Mouse (Mus musculus): ENCODE results near the gene Hic1.

Hic1 gene

DNA sequence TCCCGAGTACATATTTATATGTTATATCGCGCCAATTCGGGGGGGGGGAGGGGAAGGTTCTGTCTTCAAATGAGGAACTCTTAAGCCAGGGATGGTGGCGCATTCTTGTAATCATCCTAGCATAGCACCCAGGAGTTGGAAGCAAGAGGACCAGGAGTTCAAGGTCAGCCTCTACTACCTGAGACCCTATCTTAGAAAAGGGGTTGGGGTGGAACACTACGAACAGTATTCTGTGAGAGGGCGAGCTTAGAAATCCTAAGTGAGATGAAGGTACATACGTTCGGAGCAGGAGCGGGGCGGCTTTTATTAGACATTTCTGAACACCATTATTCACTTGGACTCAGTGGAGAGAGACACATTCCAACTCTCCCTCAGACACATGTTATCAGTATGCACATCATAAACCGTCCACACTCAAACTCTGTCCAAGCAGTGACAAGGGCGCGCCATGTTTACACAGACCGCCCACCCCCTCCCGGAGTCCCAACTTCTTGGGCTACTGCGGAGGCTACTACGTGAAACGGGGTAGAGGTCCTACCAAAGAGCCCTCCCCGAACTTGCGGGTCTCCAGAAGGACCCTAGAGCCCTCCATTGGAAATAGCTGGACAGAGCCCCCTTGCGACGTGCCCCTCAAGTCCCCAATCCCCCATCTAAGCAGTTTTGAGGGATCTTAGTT, at the start of gene Hic1:
TSS of gene Hic1 (minus strand) at position 115 of the 676 bp plus-strand sequence.
- DNase-seq (ENCODE audit: low spot score in 2 of 2) = no peak

DNA sequence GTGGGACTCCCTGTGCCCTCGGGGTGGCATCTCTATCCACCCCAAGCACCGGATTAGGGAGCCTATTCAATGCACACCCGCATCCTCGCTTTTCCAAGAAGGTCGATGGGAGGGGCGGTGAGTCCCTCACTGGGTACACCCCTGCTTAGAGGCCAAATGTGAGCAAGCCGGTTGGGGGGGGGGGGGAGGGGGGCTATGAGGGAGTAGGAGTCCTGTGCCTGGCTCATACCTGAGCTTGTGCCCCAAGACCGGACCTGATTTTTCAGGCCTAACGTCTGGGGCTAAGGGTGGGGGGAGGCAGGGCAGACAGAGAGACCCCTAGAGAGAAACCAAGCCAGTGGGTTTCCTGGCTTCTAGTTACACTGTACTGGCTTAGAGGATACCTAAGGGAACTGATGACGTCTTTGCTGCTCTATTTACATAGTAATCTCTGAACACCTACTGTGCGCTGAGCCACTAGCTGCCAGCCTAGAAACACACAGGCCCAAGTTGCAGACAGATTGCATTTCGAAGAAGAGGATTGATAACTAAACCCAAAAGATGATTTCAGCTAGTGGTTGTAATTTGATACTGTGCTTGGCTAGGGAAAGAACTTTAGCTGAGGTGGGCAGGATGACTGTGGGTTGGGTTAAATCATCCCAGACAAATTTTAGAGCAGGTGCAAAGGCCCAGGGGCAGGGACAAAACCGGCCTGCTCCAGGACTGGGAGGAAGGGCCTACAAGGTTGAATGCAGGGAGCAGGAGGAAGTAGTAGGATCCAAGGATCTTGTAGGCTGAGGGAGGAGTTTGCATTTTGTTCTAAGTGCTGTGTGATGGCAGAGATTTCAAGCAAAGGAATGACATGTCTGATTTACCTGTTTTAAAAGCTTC, 45.0 kb upstream of the Hic1 start:
- no peak for DNase-seq (ENCODE audit: low spot score in 2 of 2)

DNA sequence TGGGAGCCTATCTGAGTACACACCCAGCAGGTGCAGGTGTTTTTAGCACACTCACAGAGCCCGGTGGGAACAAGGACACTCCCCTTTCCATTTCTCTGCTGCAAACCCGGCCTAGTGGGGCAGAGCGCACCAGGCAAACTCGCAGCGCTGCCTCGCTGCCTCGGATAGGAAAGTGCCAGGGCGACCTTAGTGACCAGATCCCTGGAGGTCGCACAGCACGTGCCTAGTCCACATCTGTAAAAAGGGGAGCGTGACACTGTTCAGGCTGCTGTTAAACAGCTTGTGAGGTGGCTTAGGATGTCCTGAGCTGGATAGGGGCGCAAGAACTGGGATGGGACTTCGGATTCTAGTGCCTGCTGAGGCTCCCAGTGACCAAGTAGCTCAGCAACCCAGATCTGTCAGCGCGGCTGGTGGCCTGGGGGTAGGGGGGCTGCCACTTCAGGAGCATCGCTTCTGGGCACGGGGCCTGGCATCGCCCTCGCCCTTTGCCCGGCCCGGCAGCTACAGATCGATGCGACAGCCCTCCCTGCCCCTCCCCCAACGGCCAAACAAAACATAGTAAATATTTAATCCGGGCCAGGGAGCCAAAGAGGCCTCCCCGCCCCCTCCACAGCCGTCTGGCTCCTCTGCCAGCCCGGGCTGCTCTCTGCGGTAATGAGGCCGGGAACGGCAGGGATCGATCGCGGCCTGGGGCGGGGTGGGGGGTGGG, 44.2 kb upstream of the Hic1 start:
- no peak for DNase-seq (ENCODE audit: low spot score in 2 of 2)

- no peak for DNase-seq (ENCODE audit: low spot score in 2 of 2)
Observed at GRCm38 (mm10) chr11:75212876-75213275, 43.6 kb upstream of the Hic1 start.

DNA sequence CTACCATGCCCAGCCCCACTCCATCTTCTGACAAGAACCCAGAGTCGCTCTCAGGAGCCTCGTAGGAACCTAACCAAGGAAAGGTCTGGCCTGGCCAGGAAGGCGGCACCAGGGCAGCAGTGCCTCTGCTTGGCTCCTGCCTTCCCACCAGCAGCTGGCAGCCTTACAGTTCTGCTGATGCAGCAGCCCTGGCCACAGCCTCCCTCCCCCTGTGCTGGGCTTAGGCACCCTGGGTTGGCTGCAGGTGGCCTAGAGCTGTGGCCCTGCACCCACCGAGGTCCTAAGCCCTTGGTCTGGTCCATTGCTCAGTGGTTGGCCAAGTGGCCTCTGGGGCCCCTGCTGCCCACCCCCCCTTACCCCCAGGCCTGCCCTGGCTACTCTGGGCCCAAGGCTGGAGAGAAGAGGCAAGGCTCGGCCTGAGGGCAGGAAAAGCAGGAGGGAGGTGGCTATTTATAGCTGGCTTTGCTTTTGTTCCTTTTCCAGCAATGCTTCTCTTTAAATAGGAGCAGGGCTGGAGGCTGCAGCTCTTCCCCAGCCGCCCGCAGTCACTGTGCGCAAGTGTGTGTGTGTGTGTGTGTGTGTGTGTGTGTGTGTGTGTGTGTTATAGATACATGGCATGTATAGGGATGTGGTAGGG, 42.8 kb upstream of the Hic1 start:
- DNase-seq (ENCODE audit: low spot score in 2 of 2) = peak in 1 of 2 experiments; percentile 49

GRCm38 (mm10) chr11:75210755-75211154, 41.4 kb upstream of the Hic1 start:
- DNase-seq (ENCODE audit: low spot score in 2 of 2) = no peak

DNA sequence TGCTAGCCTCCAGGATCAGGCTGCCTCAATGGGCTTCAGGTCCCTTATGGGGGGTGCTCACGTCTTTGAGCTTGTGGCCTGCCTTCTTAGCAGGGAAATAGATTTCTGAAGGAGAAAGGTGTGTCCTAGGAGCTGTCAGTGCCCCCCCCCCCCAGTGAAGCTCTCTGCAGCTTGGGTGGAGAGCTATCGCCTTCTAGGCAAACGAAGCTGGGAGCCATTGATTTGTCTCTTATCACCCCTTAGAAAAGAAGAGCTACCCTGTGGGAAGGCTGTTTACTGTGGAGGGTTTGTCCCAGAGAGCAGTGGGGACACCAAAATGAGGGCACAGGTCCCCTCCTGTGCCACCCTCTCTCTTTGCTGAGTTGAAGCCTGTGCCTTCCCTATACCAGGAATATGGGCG, 40.8 kb upstream of the Hic1 start:
- no peak for DNase-seq (ENCODE audit: low spot score in 2 of 2)

- no peak for DNase-seq (ENCODE audit: low spot score in 2 of 2)
Observed at GRCm38 (mm10) chr11:75209363-75209762, 40.0 kb upstream of the Hic1 start.

DNA sequence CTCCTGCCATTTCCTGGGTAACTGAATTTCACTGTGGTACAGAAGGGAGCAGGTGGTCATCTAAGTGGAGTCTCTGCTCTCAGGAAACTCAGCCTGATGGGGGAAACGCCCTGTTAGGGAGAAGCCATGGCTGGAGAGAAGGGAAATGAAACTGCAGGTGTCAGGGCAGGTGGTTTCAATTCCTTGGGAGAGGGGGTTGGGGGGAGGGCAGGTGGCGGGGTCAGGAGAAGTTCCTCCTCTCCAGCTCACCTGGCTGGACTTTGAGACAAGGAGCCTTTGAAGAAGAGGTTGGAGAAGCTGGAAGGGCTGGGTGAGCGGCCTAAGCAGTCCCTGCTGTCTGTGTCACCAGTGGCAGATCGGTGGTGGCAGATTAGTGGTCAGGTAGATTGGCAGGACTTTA, 37.0 kb upstream of the Hic1 start:
- DNase-seq (ENCODE audit: low spot score in 2 of 2) = no peak

GRCm38 (mm10) chr11:75204472-75204871, 35.2 kb upstream of the Hic1 start:
- no peak for DNase-seq (ENCODE audit: low spot score in 2 of 2)

DNA sequence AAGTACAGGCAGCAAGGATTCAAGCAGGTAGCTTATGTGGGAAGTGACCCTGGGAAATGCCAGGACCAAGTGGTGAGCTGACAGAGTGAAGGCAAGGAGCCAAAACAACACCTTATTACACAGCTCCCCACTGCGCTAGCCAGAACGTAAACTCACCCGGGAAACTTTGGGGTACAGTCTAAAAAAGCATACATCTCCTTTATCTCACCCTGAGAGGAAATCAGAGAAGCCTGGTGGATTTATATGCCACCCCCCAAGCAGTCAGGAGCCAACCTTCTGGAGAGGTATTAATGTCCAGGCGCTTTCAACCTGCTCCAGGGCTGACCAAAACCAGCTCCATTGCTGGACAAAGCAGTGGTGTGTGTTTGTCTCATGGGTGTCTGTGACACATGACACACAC, 34.6 kb upstream of the Hic1 start:
- DNase-seq (ENCODE audit: low spot score in 2 of 2) = no peak

- no peak for DNase-seq (ENCODE audit: low spot score in 2 of 2)
Observed at GRCm38 (mm10) chr11:75201721-75202120, 32.4 kb upstream of the Hic1 start.

DNA sequence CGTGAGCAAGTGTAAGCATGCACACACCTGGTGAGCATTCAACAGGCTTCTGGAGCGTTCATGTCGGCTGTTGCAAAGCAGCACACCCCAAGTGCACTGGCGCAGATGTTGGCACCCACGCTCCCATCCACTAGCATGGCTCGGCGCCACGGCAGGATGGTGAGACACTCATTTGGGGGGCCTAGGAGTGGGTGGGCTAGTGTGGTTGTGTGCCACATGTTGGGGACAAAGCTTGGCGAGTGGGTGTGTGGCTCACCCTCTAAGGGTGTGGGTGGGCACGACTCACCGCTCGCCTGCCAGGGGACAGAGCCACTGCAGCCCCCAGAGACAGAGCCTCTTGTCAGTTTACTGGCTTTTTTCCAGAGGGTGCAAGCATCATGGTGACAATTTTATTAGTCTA, 31.6 kb upstream of the Hic1 start:
- DNase-seq (ENCODE audit: low spot score in 2 of 2) = peak; percentile 77 to 82

DNA sequence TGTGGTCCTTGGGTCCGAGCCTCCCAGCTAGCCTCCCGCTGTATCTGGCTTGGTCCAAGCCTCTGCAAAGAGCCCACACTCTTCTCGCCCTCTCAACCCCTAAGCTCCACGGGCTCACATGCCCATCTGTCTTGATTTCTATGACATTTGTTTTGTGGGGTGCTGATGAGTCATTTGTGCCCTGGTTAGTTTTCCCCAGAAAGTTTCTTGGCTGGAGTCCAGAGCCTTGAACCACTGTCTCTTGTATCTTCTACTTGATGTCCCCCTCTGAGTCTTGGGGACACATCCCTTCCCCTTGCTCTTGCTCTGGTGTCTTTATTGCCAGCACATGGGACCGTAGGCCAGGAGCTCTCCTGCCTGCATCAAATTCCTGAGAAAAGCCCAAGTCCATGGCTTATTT, 30.6 kb upstream of the Hic1 start:
- DNase-seq (ENCODE audit: low spot score in 2 of 2) = no peak

DNA sequence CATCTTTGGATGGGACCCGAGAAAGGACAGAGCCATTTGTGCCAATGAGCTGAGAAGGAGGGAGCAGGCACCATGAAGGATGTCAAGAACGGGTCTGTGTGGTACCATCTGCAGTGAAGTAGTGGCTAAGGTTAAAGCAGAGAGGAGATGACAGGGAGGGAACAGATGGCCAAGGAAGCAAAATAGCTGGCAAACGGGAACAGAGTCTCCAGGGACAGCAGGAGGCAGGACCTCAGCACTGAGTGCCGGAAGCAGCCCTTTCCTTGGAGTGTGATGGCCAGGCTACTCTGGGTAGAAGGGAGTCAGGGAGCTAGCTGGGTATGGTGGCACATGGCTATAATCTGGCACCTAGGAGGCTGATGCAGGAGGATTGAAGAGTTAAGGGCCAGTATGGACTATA, 29.5 kb upstream of the Hic1 start:
- DNase-seq (ENCODE audit: low spot score in 2 of 2) = no peak

GRCm38 (mm10) chr11:75197956-75198355, 28.6 kb upstream of the Hic1 start:
- no peak for DNase-seq (ENCODE audit: low spot score in 2 of 2)

GRCm38 (mm10) chr11:75196131-75196530, 26.8 kb upstream of the Hic1 start:
- DNase-seq (ENCODE audit: low spot score in 2 of 2) = no peak

DNA sequence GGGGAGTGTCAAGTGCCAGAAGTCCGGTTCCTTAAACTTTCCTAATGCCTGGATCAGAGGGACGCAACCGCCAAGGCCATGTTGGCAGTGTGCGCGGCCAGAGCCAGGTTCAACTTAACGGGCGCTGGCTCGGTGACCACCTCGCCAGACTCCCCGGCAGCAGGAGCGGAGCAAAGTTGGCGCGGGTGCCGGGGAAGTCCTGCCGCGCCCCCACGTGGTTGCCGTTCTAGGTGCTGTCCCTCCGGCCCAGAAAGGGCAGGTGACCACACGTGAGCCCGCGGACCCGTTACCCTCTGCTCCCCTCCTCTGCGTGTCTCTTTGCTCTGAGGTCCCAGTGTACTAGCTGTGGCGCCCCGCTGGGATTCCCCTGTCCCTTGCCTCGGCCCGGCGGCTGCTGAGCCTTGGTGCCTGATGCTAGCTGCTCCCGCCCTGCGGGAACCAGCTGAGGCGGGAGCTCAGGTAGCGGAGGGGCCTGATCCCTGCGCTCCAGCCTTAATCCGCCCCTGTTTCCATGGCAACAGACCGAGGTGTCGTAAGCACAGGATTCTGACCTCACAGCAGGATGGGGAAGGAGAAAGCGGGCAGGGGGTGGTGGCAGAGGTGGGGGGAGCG, 25.6 kb upstream of the Hic1 start:
- DNase-seq (ENCODE audit: low spot score in 2 of 2) = no peak

DNA sequence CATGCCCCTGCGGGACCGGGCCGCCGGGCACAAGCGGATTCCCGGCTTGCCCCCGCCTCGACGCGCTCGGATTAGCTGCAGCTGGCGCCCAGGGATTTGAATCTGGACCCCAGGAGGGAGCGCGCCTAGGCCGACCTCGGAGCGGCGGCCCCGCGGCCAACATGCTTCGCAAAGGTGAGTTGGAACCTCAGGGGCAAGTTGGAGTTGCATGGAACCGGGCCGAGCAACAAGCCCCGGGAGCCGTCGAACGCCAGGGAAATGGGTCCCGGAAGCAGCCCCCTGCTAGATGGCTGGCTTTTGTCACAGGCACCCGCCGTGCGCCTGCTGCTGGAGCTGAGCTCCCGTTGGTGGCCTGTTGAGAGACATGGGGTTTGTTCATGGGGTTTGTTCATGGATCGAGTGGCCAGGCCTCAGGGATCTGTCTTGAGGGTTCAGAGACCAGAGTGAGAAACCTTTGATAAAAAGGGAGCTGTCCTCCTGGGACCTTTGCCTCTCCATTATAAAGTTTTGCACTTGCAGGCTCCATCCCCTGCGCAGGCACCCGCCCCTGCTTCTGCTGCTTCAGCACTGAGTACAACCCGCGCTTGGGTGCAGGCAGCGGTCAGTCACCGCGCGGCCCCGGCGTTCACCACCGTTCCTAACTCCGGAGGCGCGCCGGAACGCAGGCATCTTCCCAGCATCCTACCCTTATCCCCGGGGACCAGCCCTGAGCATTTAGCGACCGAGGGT, 25.0 kb upstream of the Hic1 start:
- no peak for DNase-seq (ENCODE audit: low spot score in 2 of 2)

DNA sequence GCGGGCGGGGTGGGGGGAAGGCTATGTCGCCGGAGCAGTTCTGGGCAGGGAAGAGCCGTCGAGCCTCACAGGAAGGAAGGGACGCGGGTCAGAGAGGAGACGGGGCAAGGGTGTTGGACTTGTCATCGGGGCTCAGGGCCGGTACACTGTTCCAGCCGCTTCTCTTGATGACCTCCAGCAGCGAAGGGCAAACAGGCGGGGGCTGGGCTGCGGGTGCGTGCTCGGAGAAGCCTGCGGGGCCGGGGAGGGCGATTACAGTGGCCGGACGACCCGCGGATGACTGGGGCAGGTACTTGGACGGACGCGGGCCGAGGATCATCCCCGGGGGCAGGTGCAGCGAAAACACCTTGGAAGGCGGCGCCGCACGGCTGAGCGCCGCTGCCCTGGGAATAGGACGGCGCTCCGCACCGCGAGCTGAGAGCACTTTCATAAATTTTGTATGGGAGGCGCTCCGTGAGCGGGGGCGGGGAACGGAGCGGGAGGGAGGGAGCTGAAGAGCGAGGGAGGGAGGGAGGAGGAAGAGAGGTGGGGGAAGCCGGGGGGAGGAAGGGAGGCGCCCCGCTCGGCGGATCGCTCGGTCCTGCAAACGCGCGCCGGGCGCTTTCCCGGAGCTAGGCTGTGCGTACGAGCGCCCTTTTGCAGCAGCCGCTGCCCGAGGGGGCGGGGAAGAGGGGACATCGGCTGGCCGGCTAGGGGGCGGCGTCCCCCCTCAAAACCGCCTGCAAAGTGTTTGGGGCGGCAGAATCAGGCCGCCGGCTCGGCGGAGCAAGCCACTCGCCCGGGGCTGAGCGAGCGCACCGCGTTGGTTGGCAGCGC, 24.1 kb upstream of the Hic1 start, which contains the start of gene Rtn4rl1:
TSS of gene Rtn4rl1 (plus strand) at position 528 of the 816 bp plus-strand sequence.
- DNase-seq (ENCODE audit: low spot score in 2 of 2) = no peak

All from right cerebral cortex, postnatal 36 days (tissue).